Mouse (Mus musculus) 3T3-L1 (cell line): Measurements from ENCODE around the gene Ptpn13.

ENCODE experiments used
- DNase-seq: peaks from one replicate; pipeline ENCODE4 v3.0.0-alpha.2; 2015; ENCODE audit warnings: low read depth, low spot score

Ptpn13 gene

GRCm38 (mm10) chr5:103422609-103423008 lies 2.4 kb upstream of the Ptpn13 start:
- DNase-seq: no peak

- DNase-seq: no peak
These were observed 1.6 kb upstream of the Ptpn13 start for GRCm38 (mm10) chr5:103423305-103423926.

GRCm38 (mm10) chr5:103423927-103424315 lies 1.1 kb upstream of the Ptpn13 start:
- no peak for DNase-seq

- peak; percentile 60 for DNase-seq
These were observed 505 bp downstream of the Ptpn13 start for GRCm38 (mm10) chr5:103425363-103426031.

- no peak for DNase-seq
These were observed 1.3 kb downstream of the Ptpn13 start for GRCm38 (mm10) chr5:103426250-103426649.

GRCm38 (mm10) chr5:103430986-103431385 lies 6.0 kb downstream of the Ptpn13 start:
- no peak for DNase-seq

- DNase-seq: no peak
These were observed 6.5 kb downstream of the Ptpn13 start for GRCm38 (mm10) chr5:103431479-103431878.

- no peak for DNase-seq
These were observed 11.3 kb downstream of the Ptpn13 start for GRCm38 (mm10) chr5:103436039-103436944.

GRCm38 (mm10) chr5:103437714-103438113 lies 12.7 kb downstream of the Ptpn13 start:
- DNase-seq: no peak

- no peak for DNase-seq
These were observed 14.2 kb downstream of the Ptpn13 start for GRCm38 (mm10) chr5:103439171-103439570.

GRCm38 (mm10) chr5:103440418-103441276 lies 15.7 kb downstream of the Ptpn13 start:
- no peak for DNase-seq

- no peak for DNase-seq
These were observed 16.7 kb downstream of the Ptpn13 start for GRCm38 (mm10) chr5:103441706-103442105.

GRCm38 (mm10) chr5:103442269-103442688 lies 17.3 kb downstream of the Ptpn13 start:
- no peak for DNase-seq

- no peak for DNase-seq
These were observed 17.9 kb downstream of the Ptpn13 start for GRCm38 (mm10) chr5:103442921-103443320.

GRCm38 (mm10) chr5:103445383-103445782 lies 20.4 kb downstream of the Ptpn13 start:
- no peak for DNase-seq

- DNase-seq: no peak
These were observed 22.9 kb downstream of the Ptpn13 start for GRCm38 (mm10) chr5:103447806-103448416.

- no peak for DNase-seq
These were observed 23.5 kb downstream of the Ptpn13 start for GRCm38 (mm10) chr5:103448470-103448869.

GRCm38 (mm10) chr5:103450663-103451062 lies 25.7 kb downstream of the Ptpn13 start:
- DNase-seq: no peak

- DNase-seq: no peak
These were observed 28.6 kb downstream of the Ptpn13 start for GRCm38 (mm10) chr5:103453361-103454140.

GRCm38 (mm10) chr5:103456794-103457193 lies 31.8 kb downstream of the Ptpn13 start:
- DNase-seq: no peak
